Mouse (Mus musculus) lung, postnatal 0 days (tissue): ENCODE measurements around the gene Ufsp1. TPM values are rescaled to one million over a fixed set of nuclear protein-coding genes. Genes with fewer than 3 reads are reported as not detected.

Experiments
- ATAC-seq: fragments of 200-750 bp; cut with Nextera tagmentation; 2 replicates; pipeline ENCODE4 v1.8.0; 2017; ENCODE audit warnings: moderate library complexity
- DNase-seq: peaks from one replicate; pipeline ENCODE4 v3.0.0-alpha.2; 2016; ENCODE audit warnings: low spot score
- H3K27ac ChIP-seq: fragments of 300-500 bp; sonication (generic); 2 replicates; pipeline ENCODE4 v1.5.1; 2014; ENCODE audit warnings: antibody characterized with exemption, mild to moderate bottlenecking, low read length, mixed read lengths
- H3K27me3 ChIP-seq: fragments of 300-500 bp; sonication (generic); replicated peaks from 2 replicates; pipeline ENCODE4 v1.6.1; 2014; ENCODE audit warnings: low read length, mixed read lengths; ENCODE audit not compliant: insufficient read depth
- H3K36me3 ChIP-seq: fragments of 300-500 bp; sonication (generic); 2 replicates; pipeline ENCODE4 v1.6.1; 2014; ENCODE audit warnings: low read length, mixed read lengths; ENCODE audit not compliant: insufficient read depth
- H3K4me1 ChIP-seq: fragments of 300-500 bp; sonication (generic); 2 replicates; pipeline ENCODE4 v1.6.1; 2014; ENCODE audit warnings: antibody characterized with exemption, low read depth, low read length, mixed read lengths; ENCODE audit not compliant: insufficient read depth
- H3K4me2 ChIP-seq: fragments of 300-500 bp; sonication (generic); replicated peaks from 2 replicates; pipeline ENCODE4 v1.6.1; 2014; ENCODE audit warnings: low read depth, mild to moderate bottlenecking, low read length, moderate library complexity, mixed read lengths
- H3K4me3 ChIP-seq: fragments of 300-500 bp; sonication (generic); 2 replicates; pipeline ENCODE4 v1.5.1; 2014; ENCODE audit warnings: low read depth, low read length
- H3K9ac ChIP-seq: fragments of 300-500 bp; sonication (generic); replicated peaks from 2 replicates; pipeline ENCODE4 v1.6.1; 2014; ENCODE audit warnings: low read depth, mild to moderate bottlenecking
- H3K9me3 ChIP-seq: fragments of 300-500 bp; sonication (generic); 2 replicates; pipeline ENCODE4 v1.6.1; 2016; ENCODE audit warnings: low read length, mixed read lengths
- CTCF ChIP-seq: IDR thresholded peaks from 2 replicates; pipeline ENCODE4 v1.5.1; 2016; ENCODE audit warnings: antibody characterized with exemption, mild to moderate bottlenecking
- EP300 ChIP-seq: IDR thresholded peaks from 2 replicates; pipeline ENCODE4 v1.6.1; 2016; ENCODE audit warnings: antibody characterized with exemption, mild to moderate bottlenecking, control low read depth
- WGBS: fragments of 180-500 bp; shearing (Covaris S2); extraction: QIAGEN DNeasy Blood & Tissue Kit; methylation state at CpG from one replicate; pipeline ENCODE4 v1.1.7; 2014; 5-methylcytosine and 5-hydroxymethylcytosine counted together
- polyA plus RNA-seq: library from polyadenylated mRNA; unstranded; fragments of >200 nt; fragmentation: Nextera tagmentation; extraction: Ambion mirVana; gene quantifications from 2 replicates; pipeline ENCODE4 v1.2.1, GENCODE M21; 2015

The Ufsp1 gene
- polyA plus RNA-seq, 1 experiment from 2014 or later, result 7.2 TPM

GRCm38 (mm10) chr5:137289591-137290365 lies 4.7 kb upstream of the Ufsp1 start:
- Histone ChIP-seq H3K4me3 (no peak overlapping the region), H3K9me3 (no peaks in the 10 kb centered on the region), H3K9ac (no peak overlapping the region), H3K4me2 (no peak overlapping the region), H3K36me3 (no peaks in the 10 kb centered on the region), H3K27ac (no peak overlapping the region), H3K27me3 (peaks cover 16% of the 10 kb centered on the region), H3K4me1 (peaks cover 13% of the 10 kb centered on the region)
- no peak for ATAC-seq
- TF ChIP-seq CTCF (no peak), EP300 (no peak)
- no peak for DNase-seq
- WGBS, result 52% methylated on average over 13 of the region's 13 CpGs

- TF ChIP-seq CTCF (peak; percentile 90), EP300 (no peak)
- Histone ChIP-seq H3K4me3 (no peak overlapping the region), H3K4me1 (peaks cover 16% of the 10 kb centered on the region), H3K36me3 (no peaks in the 10 kb centered on the region), H3K27me3 (peaks cover 16% of the 10 kb centered on the region), H3K27ac (no peak overlapping the region), H3K9me3 (no peaks in the 10 kb centered on the region), H3K9ac (no peak overlapping the region), H3K4me2 (no peak overlapping the region)
- ATAC-seq (0 out of 2 replicates have a peak, but pooled peaks have one; percentile 7), DNase-seq (peak; percentile 57)
- WGBS, result 20% methylated on average over 15 of the region's 15 CpGs
These were observed 3.8 kb upstream of the Ufsp1 start for GRCm38 (mm10) chr5:137290677-137291076.

GRCm38 (mm10) chr5:137291381-137291926 lies 3.0 kb upstream of the Ufsp1 start:
- H3K36me3 ChIP-seq, result peaks cover 6% of the 10 kb centered on the region; the same call in 1 of the 2 replicates
- no peak for ATAC-seq
- no peak overlapping the region for H3K27ac ChIP-seq
- no peak for DNase-seq
- no peak overlapping the region for H3K9ac ChIP-seq
- H3K9me3 ChIP-seq, result no peaks in the 10 kb centered on the region
- WGBS, result 73% methylated on average over 15 of the region's 15 CpGs
- H3K4me1 ChIP-seq, result peaks cover 16% of the 10 kb centered on the region
- H3K27me3 ChIP-seq, result peaks cover 16% of the 10 kb centered on the region
- no peak overlapping the region for H3K4me2 ChIP-seq
- TF ChIP-seq CTCF, result no peak
- TF ChIP-seq EP300, result no peak
- H3K4me3 ChIP-seq, result no peak overlapping the region

GRCm38 (mm10) chr5:137293282-137293681 lies 1.1 kb upstream of the Ufsp1 start:
- peaks cover 11% of the 10 kb centered on the region for H3K4me1 ChIP-seq
- H3K36me3 ChIP-seq, result peaks cover 22% of the 10 kb centered on the region
- under 1% methylated on average over 14 of the region's 15 CpGs for WGBS
- no peak for TF ChIP-seq EP300
- peak; percentile 23 for TF ChIP-seq CTCF
- peaks cover 11% of the 10 kb centered on the region; the same call in 1 of the 2 replicates for H3K27me3 ChIP-seq
- peak overlapping the region; percentile 97 for H3K4me2 ChIP-seq
- peak overlapping the region; percentile 58 for H3K9ac ChIP-seq
- peak overlapping the region; percentile 45 for H3K4me3 ChIP-seq
- H3K9me3 ChIP-seq, result no peaks in the 10 kb centered on the region
- peak overlapping the region; percentile 89 for H3K27ac ChIP-seq
- ATAC-seq (peak; percentile 53), DNase-seq (peak; percentile 84)

- peaks cover 5% of the 10 kb centered on the region for H3K4me1 ChIP-seq
- H3K27me3 ChIP-seq, result no peaks in the 10 kb centered on the region; the same call in 1 of the 2 replicates
- 12% methylated on average over 18 of the region's 18 CpGs for WGBS
- peak; percentile 30 for ATAC-seq
- no peak for TF ChIP-seq EP300
- no peak for TF ChIP-seq CTCF
- peak overlapping the region; percentile 62 for H3K9ac ChIP-seq
- no peak overlapping the region; the same call in none of the 2 replicates for H3K27ac ChIP-seq
- H3K36me3 ChIP-seq, result peaks cover 37% of the 10 kb centered on the region
- H3K4me2 ChIP-seq, result peak overlapping the region; percentile 97
- no peak for DNase-seq
- peak overlapping the region; percentile 45 for H3K4me3 ChIP-seq
- H3K9me3 ChIP-seq, result no peaks in the 10 kb centered on the region
These were observed 290 bp downstream of the Ufsp1 start for GRCm38 (mm10) chr5:137294744-137295093.

GRCm38 (mm10) chr5:137295296-137295695 lies 867 bp downstream of the Ufsp1 start:
- Histone ChIP-seq H3K27me3 (no peaks in the 10 kb centered on the region; the same call in 1 of the 2 replicates), H3K4me3 (0 out of 2 replicates have a peak overlapping the region, but pooled peaks have one; percentile 45), H3K4me1 (peaks cover 5% of the 10 kb centered on the region), H3K36me3 (peaks cover 43% of the 10 kb centered on the region), H3K27ac (no peak overlapping the region), H3K4me2 (peak overlapping the region; percentile 97; the same call in 1 of the 2 replicates), H3K9ac (peak overlapping the region; percentile 62; the same call in 1 of the 2 replicates), H3K9me3 (no peaks in the 10 kb centered on the region)
- ATAC-seq (no peak), DNase-seq (no peak)
- WGBS, result 75% methylated on average over 9 of the region's 9 CpGs
- TF ChIP-seq CTCF, result no peak
- TF ChIP-seq EP300, result no peak
